Mouse (Mus musculus): ENCODE measurements around the gene Btbd2. TPM values are rescaled to one million over a fixed set of nuclear protein-coding genes. Genes with fewer than 3 reads are reported as not detected.
"Not testable (repeated sequence)": the region's sequence is repeated elsewhere in the genome, so short reads cannot be mapped to it uniquely, and the experiment has no call there.

The Btbd2 gene
- polyA plus RNA-seq, 1 experiment from 2014 or later, result 31.9 TPM

GRCm38 (mm10) chr10:80650392-80650791 is 6.5 kb downstream of the Btbd2 start:
- DNase-seq (ENCODE audit: low spot score), result no peak

- DNase-seq (ENCODE audit: low spot score), result not testable (repeated sequence)
Observed at GRCm38 (mm10) chr10:80649910-80650309, 7.0 kb downstream of the Btbd2 start.

- no peak for DNase-seq (ENCODE audit: low spot score)
Observed at GRCm38 (mm10) chr10:80646936-80647335, 9.9 kb downstream of the Btbd2 start.

- DNase-seq (ENCODE audit: low spot score), result no peak
Observed at GRCm38 (mm10) chr10:80635345-80635744, 21.5 kb downstream of the Btbd2 start.

- DNase-seq (ENCODE audit: low spot score), result peak; percentile 33
Observed at GRCm38 (mm10) chr10:80628925-80629324, 27.9 kb downstream of the Btbd2 start.

GRCm38 (mm10) chr10:80627685-80628084 is 29.2 kb downstream of the Btbd2 start:
- DNase-seq (ENCODE audit: low spot score), result no peak

- no peak for DNase-seq (ENCODE audit: low spot score)
Observed at GRCm38 (mm10) chr10:80625764-80626163, 31.1 kb downstream of the Btbd2 start.

- DNase-seq (ENCODE audit: low spot score), result peak; percentile 76
Observed at GRCm38 (mm10) chr10:80623457-80624191, 33.2 kb downstream of the Btbd2 start.

GRCm38 (mm10) chr10:80622661-80623456 is 34.0 kb downstream of the Btbd2 start, which contains the start of gene Csnk1g2:
TSS of gene Csnk1g2 (plus strand) at chr10:80622838.
- DNase-seq (ENCODE audit: low spot score), result peak; percentile 82

- DNase-seq (ENCODE audit: low spot score), result peak; percentile 100
Observed at GRCm38 (mm10) chr10:80621940-80622660, 34.8 kb downstream of the Btbd2 start.

GRCm38 (mm10) chr10:80621690-80621939 is 35.3 kb downstream of the Btbd2 start:
- no peak for DNase-seq (ENCODE audit: low spot score)

GRCm38 (mm10) chr10:80620796-80621689 is 35.8 kb downstream of the Btbd2 start:
- no peak for DNase-seq (ENCODE audit: low spot score)

GRCm38 (mm10) chr10:80620365-80620764 is 36.5 kb downstream of the Btbd2 start:
- DNase-seq (ENCODE audit: low spot score), result no peak

- DNase-seq (ENCODE audit: low spot score), result no peak
Observed at GRCm38 (mm10) chr10:80619465-80620244, 37.2 kb downstream of the Btbd2 start.

GRCm38 (mm10) chr10:80618181-80618580 is 38.7 kb downstream of the Btbd2 start:
- peak; percentile 81 for DNase-seq (ENCODE audit: low spot score)

- DNase-seq (ENCODE audit: low spot score), result peak; percentile 44
Observed at GRCm38 (mm10) chr10:80614351-80614750, 42.5 kb downstream of the Btbd2 start.

GRCm38 (mm10) chr10:80613821-80614220 is 43.0 kb downstream of the Btbd2 start:
- no peak for DNase-seq (ENCODE audit: low spot score)

- DNase-seq (ENCODE audit: low spot score), result no peak
Observed at GRCm38 (mm10) chr10:80611905-80612304, 45.0 kb downstream of the Btbd2 start.

- DNase-seq (ENCODE audit: low spot score), result peak; percentile 86
Observed at GRCm38 (mm10) chr10:80611024-80611423, 45.8 kb downstream of the Btbd2 start.

GRCm38 (mm10) chr10:80610116-80610785 is 46.6 kb downstream of the Btbd2 start:
- no peak for DNase-seq (ENCODE audit: low spot score)
